Mouse (Mus musculus): ENCODE data around the gene Ubap1l.

DNA sequence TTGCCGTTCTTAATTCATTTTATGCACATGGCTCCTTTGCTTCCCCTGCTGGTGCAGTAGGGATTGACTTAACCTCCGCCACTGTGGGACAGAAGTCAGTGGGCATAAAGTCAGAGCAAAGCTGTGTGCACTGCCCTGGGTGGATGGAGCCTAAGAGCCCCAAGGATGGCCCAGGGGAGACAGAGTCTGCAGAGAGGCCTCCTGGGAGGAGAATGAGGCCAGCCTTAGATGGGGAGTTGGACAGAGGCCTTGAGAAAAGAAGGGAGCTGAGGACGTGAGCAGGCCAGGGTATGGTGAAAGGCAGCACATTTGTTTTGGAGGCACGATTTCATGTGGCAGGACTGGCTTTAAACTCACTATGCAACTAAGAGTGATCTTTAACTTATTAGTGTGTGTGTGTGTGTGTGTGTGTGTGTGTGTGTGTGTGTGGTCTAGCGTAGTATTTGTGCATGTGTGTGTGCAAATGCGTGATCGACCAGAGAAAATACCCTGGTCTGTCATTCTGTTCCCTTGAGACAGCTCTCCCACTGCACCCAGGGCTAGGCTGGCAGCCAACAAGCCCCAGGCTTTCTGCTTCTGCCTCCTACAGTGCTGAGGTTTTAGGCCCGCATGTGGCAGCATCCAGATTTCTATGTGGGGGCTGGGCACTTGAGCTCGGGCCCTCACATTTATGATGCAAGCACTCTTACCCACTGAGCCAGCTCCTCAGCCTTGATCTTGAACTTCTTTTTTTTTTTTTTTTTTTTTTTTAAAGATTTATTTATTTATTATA is 14.5 kb downstream of the Ubap1l start:
- TF ChIP-seq CTCF (conservative IDR thresholded peaks at IDR 0.05; ENCODE audit: insufficient read depth, insufficient read length, low read depth, low read length) (no peak), POLR2A (IDR thresholded peaks at IDR 0.05; ENCODE audit: low read depth, low read length) (no peak)
